Mouse (Mus musculus) thymus, postnatal 14 days (tissue): ENCODE data around the gene Khsrp.
A peak's percentile ranks its signal among the peaks of the same experiment; 100 is the strongest.

Experiments used
- DNase-seq: peaks from one replicate; pipeline ENCODE4 v3.0.0; 2021

Khsrp gene

DNA sequence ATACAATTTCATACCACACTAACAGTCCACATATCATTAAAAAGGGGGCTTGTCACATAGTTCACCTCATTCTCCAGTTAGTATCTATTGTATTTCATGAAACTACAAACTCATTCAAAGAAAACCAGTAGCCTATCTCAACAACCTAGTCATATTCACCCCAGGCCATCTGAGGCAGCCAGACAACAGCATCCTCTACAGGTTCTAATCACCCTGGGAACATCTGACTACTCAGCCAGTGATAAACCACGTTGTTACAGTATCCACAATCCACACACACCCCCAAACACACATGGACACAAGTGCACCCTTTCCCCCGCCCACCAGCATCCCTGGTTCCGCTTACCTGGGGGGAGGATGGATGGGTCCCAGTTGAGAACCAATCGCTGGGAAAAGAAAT is 3.9 kb downstream of the Khsrp start:
- no peak for DNase-seq

DNA sequence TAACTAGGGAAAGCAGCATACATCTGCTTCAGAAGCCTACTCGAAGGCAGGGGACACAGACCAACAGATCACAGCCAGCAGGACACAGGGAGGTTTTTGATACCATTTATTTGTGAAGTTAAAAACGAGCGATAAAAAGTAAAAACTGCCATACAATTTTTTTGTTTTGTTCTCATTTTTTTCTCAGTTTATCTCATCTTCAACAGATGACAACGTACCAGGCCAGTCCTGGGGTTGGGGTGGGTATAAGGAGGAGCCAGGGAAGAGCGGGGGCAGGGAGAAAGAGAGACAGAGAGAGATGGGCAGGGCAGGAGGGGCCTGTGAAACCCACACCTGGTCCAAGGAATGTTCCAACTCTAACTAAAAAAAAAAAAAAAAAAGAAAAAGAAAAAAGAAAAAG is 10.4 kb downstream of the Khsrp start:
- no peak for DNase-seq

DNA sequence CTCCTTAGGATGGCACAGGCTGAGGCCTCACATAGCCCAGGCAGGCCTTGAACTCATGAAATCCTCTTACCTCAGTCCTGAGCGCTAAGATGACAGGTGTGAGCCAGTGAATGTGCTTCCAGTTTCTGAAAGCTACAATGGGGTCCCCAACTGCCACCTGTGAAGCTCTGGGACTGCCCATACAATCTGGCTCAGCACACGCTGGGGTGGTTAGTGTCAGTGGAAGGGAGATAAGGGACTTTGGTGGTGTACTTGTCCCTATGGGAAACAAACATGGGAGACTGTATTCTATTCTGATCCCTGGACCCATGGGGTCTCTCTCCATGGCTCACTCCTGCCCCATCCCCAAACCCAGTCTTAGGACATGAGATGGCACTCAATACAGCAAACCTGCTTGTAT is 11.6 kb downstream of the Khsrp start:
- DNase-seq = no peak

- DNase-seq = no peak
Measured at GRCm38 (mm10) chr17:57012245-57012795, 19.0 kb downstream of the Khsrp start.

- peak; percentile 93 for DNase-seq
Measured at GRCm38 (mm10) chr17:57011236-57012141, 19.8 kb downstream of the Khsrp start, which contains the start of the genes Gtf2f1 and Gm17949. Gtf2f1 (minus strand) TSS chr17:57011288. Gm17949 (plus strand) TSS chr17:57011469.

DNA sequence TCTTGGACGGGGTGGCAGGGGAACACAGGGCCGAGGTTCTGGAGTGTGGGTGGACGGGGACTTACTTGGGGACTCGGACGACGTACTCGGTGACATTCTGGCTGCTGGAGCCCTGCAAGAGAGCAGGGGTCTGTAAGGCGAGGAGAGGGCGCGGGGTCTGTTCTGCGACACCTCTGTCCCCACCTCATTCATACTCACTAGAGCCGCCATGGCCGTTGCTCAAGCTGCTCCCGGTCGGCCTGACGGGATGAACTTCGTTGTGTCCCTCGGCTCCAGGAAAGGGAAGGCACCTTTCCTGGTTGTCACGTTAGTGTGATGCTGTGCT is 20.4 kb downstream of the Khsrp start:
- no peak for DNase-seq

GRCm38 (mm10) chr17:57007137-57007905 is 24.0 kb downstream of the Khsrp start:
- no peak for DNase-seq

DNA sequence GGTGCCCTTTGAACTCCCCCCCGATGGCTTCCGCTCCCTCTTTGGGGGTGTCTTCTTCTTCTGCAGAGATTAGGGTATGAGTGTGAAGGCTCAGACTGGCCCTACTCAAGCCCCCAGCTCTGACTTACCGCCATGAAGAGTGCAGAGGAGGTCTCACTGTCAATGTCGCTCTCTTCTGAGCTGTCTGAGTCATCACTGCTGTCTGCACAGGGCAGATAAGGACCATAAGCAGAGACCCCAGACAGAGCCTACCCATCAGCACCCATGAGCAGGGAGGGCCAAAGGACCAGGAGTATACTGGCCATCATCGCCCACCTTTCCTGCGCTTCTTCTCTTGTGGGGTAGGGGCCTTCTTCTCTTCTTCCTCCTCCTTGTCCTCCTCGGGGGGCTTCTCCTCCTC is 27.3 kb downstream of the Khsrp start:
- DNase-seq = no peak

GRCm38 (mm10) chr17:57001228-57001627 is 30.1 kb downstream of the Khsrp start:
- DNase-seq = no peak

DNA sequence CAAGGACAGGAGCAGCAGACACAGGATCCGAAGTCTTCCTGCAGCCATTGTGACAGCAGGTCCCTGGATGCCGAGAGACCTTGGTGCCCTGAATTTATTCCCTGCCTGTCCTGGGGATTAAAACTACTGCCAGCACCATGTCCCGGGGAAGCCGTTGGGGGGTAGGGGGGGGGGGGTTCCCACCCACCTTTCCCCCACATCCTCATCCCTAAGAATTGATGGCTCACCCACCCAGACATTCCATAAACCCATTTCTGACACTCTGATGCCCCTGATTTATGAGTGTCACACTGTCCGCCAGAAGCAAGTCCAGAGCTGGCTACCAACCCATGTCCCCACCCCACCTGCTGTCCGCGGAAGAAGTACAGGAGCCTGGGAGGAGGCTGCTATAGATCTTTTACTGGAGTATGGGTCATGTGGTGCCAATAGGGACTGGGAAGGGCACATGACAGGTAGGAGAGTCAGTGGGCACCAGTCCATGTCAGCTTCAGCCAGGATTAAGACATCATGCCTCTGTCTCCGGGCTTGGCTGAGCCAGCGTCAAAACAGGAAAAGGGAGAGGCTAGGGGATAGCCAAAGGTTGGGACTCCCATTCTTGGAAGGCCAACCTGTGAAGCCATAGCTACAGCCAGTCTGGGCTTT is 31.2 kb downstream of the Khsrp start, which contains the start of gene Pspn:
TSS of gene Pspn (minus strand) at position 51 of the 642 bp plus-strand sequence.
- no peak for DNase-seq

DNA sequence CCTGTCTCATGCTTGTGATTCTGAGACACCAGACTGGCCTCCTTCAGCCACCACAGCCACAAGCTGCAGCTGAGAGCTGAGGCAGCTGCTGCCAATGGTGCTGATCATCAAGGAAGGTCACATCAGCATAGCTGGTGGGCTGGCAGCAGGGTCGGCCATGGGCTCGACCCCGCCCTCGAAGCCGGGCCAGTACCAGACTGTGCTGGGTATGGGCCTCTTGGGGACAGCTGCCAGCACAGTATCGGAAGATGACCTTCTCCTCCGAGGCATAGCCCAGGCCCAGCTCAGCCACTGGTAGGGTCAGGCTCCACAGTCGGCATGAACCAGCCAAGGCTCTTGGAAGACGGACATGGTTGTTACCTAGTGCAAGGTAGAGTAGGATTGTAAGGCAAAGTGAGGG is 31.9 kb downstream of the Khsrp start:
- no peak for DNase-seq

- DNase-seq = peak; percentile 95
Measured at GRCm38 (mm10) chr17:56997029-56997667, 34.2 kb downstream of the Khsrp start, which contains the start of gene Alkbh7. Alkbh7 (plus strand) TSS chr17:56997339.

GRCm38 (mm10) chr17:56996506-56996905 is 34.8 kb downstream of the Khsrp start:
- no peak for DNase-seq

DNA sequence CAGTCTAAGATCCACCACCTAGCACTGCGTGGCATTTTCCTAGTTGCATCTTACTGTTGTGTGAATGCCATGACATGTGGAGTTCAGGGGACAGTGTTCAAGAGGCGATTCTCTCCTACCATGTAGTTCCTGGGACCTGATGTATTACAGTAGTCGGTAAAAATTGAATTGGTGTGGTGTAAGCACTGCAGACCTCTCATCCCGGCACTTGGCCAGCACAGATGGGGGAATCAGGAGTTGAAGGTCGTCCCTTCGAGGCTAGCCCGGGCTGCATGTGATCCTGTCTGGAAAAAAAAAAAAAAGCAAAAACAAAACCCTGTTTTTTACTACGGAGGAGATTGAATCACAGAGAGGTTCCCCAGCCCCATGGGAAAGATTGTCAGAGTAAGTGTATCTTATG is 36.3 kb downstream of the Khsrp start:
- no peak for DNase-seq

DNA sequence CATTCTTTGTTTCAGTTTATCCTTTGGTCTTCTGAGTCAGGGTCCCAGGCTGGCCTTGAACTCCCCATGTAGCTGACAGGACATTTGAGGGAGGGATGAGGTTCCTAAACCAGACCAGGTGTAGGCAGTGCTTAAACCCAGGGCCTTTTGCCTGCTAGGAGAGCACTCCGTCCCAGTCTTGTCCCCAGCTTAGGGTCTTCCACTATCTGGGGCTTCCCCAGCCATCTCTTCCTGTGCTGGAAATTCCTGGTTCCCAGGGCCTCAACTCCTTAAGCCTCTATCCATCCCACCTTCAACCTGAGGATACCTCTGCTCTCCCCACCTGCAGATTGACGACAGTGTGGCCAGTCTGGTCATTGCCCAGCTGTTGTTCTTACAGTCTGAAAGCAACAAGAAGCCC is 40.4 kb downstream of the Khsrp start:
- no peak for DNase-seq

DNA sequence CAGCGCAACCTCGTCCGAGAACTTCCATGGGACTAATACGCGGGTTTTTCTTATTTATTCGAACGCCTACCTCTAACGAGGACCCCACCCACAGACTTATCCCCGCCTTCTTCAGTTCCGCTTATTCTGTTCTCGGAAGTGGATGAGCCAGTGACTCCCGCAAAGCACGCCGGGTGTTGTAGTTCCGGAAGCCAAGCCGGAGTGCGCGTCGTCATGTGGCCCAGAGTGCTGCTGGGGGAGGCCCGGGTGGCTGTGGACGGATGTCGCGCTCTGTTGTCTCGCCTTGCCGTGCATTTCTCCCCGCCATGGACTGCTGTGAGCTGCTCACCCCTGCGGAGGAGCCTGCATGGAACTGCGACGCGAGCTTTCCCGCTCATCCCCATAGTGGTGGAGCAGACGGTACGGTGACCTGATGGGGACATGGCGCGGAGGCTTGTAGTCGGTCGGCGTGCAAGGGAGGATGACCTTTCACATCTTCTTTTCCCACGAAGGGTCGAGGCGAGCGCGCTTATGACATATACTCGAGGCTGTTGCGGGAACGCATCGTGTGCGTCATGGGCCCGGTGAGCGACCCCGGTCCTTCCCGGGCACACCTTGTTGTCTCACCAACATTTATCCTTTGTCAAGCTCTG is 41.1 kb downstream of the Khsrp start, which contains the start of gene Clpp:
TSS of gene Clpp (plus strand) at position 191 of the 632 bp plus-strand sequence.
- peak; percentile 96 for DNase-seq

GRCm38 (mm10) chr17:56989467-56990114 is 41.7 kb downstream of the Khsrp start:
- peak; percentile 38 for DNase-seq

DNA sequence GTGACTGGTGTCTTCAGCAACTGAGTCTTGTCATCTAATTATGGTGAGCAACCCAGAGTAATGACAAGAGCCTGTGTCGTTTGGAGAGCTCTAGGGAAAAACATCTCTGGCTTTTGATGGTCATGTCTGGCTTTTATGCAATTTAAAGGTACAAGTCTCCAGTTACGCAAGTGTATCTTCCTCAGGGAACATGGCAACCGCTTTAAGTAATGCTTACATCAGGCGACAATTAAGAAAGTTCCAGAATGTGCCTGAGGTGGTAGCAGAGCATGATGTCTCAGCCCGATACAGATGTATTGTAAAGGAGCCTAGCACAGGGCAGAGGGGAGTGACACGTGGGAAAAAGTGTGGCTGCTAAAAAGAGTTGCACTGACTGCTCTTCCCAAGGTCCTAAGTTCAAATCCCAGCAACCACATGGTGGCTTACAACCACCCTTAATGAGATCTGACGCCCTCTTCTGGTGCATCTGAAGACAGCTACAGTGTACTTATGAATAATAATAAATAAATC is 42.3 kb downstream of the Khsrp start:
- DNase-seq = no peak

- no peak for DNase-seq
Measured at GRCm38 (mm10) chr17:56988441-56988840, 42.9 kb downstream of the Khsrp start.

DNA sequence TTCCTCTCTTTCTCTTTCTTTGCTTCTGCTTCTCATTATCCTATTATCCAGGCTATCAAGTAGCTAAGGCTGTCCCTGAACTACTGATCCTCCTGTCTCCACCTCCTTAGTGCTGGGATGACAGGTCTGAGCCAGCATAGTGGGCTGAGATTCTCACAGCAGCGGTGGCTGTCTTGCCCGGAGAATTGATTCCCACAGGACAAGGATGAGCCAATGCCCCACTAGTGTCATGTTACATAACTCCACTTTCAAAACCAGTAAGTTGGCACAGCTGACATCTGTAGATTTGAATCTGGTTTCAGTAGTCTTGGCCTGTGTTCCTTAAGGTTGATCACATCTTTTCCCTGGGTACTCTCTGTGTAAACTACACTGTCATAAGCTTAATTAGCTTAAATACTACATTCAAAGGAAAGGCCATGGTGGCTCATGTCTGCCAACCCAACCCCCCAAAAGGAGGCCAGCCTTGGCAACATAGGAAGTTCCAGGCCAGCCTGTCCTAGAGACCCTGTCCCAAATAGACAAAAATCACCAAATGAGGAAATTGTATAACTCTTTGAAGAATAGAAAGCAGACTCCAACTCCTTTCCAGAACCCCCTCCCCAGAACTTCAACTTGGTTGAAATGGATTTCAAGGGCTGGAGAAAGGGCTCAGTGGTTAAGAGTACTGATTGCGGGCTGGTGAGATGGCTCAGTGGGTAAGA is 45.1 kb downstream of the Khsrp start:
- no peak for DNase-seq
